Mouse (Mus musculus) ES-E14 (cell line): ENCODE measurements around the gene Plpp3. TPM values are rescaled to one million over a fixed set of nuclear protein-coding genes. Genes with fewer than 3 reads are reported as not detected.

ENCODE experiments used
- DNase-seq: peaks from one replicate; pipeline ENCODE4 v3.0.0-alpha.2; 2013; ENCODE audit warnings: low read depth, low spot score
- H3K27ac ChIP-seq: 2 replicates; pipeline ENCODE4 v1.5.1; 2012; ENCODE audit warnings: low read depth, mild to moderate bottlenecking, low read length, moderate library complexity, mixed read lengths; ENCODE audit not compliant: poor library complexity, insufficient read depth, severe bottlenecking
- H3K36me3 ChIP-seq: 2 replicates; pipeline ENCODE4 v1.6.1; 2012; ENCODE audit warnings: mild to moderate bottlenecking, low read length, moderate library complexity, mixed read lengths; ENCODE audit not compliant: control insufficient read depth, poor library complexity, insufficient read depth, severe bottlenecking
- H3K4me1 ChIP-seq, 2 experiments: fragments of 150-350 bp in 1 of 2; sonication (generic) in 1 of 2; 2 replicates each; pipeline ENCODE4 v1.6.1; 2012; ENCODE audit warnings: low read length in 2 of 2, mild to moderate bottlenecking in 1 of 2, mixed read lengths in 1 of 2; ENCODE audit not compliant: control insufficient read depth in 2 of 2, insufficient read depth in 2 of 2, poor library complexity in 1 of 2
- H3K4me3 ChIP-seq, 2 experiments: fragments of 150-350 bp in 1 of 2; sonication (generic) in 1 of 2; 2 replicates each; pipeline ENCODE4 v1.5.1; 2012; ENCODE audit warnings: low read length in 2 of 2, low read depth in 1 of 2, mild to moderate bottlenecking in 1 of 2, mixed read lengths in 1 of 2; ENCODE audit not compliant: insufficient read depth in 1 of 2, poor library complexity in 1 of 2, severe bottlenecking in 1 of 2
- H3K9ac ChIP-seq: 2 replicates; pipeline ENCODE4 v1.6.1; 2012; ENCODE audit warnings: low read depth, mild to moderate bottlenecking, low read length, mixed read lengths; ENCODE audit not compliant: poor library complexity, insufficient read depth, severe bottlenecking
- H3K9me3 ChIP-seq: fragments of 150-350 bp; sonication (generic); 2 replicates; pipeline ENCODE4 v1.6.1; 2012; ENCODE audit warnings: low read depth, mild to moderate bottlenecking, low read length; ENCODE audit not compliant: control insufficient read depth, insufficient read depth
- CHD2 ChIP-seq: IDR thresholded peaks from 2 replicates; pipeline ENCODE4 v1.6.1; 2014; ENCODE audit warnings: mild to moderate bottlenecking, low read depth, low read length, inconsistent platforms
- HCFC1 ChIP-seq: IDR thresholded peaks from 2 replicates; pipeline ENCODE4 v1.6.1; 2012; ENCODE audit warnings: low read length, inconsistent platforms, borderline replicate concordance; ENCODE audit not compliant: insufficient read depth
- MAFK ChIP-seq: IDR thresholded peaks from 2 replicates; pipeline ENCODE4 v1.6.1; 2014; ENCODE audit warnings: mild to moderate bottlenecking, low read depth, low read length, inconsistent platforms; ENCODE audit not compliant: insufficient read depth
- ZC3H11A ChIP-seq: IDR thresholded peaks from 2 replicates; pipeline ENCODE4 v1.6.1; 2012; ENCODE audit warnings: low read depth, mild to moderate bottlenecking, inconsistent platforms, low read length, borderline replicate concordance
- ZNF384 ChIP-seq: IDR thresholded peaks from 2 replicates; pipeline ENCODE4 v1.6.1; 2012; ENCODE audit warnings: low read depth, low read length, inconsistent platforms
- in situ Hi-C, 2 experiments: fragments of 600-800 bp; cut with MboI; formaldehyde crosslinking; loops; one replicate each; pipeline ENCODE4 v1.15.1; 2025; ENCODE audit warnings: low sequenced_read_pairs in 2 of 2, inconsistent platforms in 1 of 2; ENCODE audit not compliant: unreplicated experiment in 2 of 2
- total RNA-seq: library from RNA; depleted of rRNA; stranded (reverse); fragments of 300-350 nt; gene quantifications from 2 replicates; pipeline ENCODE4 v1.2.3, GENCODE M21; 2012

The Plpp3 gene
- total RNA-seq, 1 experiment = 11.8 TPM

GRCm38 (mm10) chr4:105169093-105169571 lies 12.0 kb downstream of the Plpp3 start:
- Histone ChIP-seq H3K9ac (no peak overlapping the region), H3K4me3 (no peak overlapping the region), H3K4me1 (peaks cover 10 to 20% of the 10 kb centered on the region in 2 experiments; a peak in 3 of 4 replicates), H3K27ac (peak overlapping the region; percentile 27; the same call in 1 of the 2 replicates), H3K9me3 (no peaks in the 10 kb centered on the region), H3K36me3 (no peaks in the 10 kb centered on the region)
- TF ChIP-seq ZC3H11A (no peak), HCFC1 (no peak), CHD2 (no peak), MAFK (no peak), ZNF384 (no peak)
- in situ Hi-C loops = no loop called here
- no peak for DNase-seq

- H3K9ac ChIP-seq = no peak overlapping the region
- no peaks in the 10 kb centered on the region for H3K36me3 ChIP-seq
- no peaks in the 10 kb centered on the region for H3K9me3 ChIP-seq
- H3K27ac ChIP-seq = no peak overlapping the region
- no peak for DNase-seq
- TF ChIP-seq ZNF384 (peak; percentile 88), ZC3H11A (no peak), MAFK (no peak), CHD2 (no peak), HCFC1 (no peak)
- in situ Hi-C loops = no loop called here
- no peak overlapping the region for H3K4me3 ChIP-seq
- H3K4me1 ChIP-seq = peaks cover 7 to 21% of the 10 kb centered on the region in 2 experiments; a peak in 3 of 4 replicates
Observed at GRCm38 (mm10) chr4:105169826-105170810, 13.0 kb downstream of the Plpp3 start.

- no peaks in the 10 kb centered on the region for H3K36me3 ChIP-seq
- H3K27ac ChIP-seq = no peak overlapping the region; the same call in 1 of the 2 replicates
- H3K4me1 ChIP-seq = peaks cover 5 to 22% of the 10 kb centered on the region in 2 experiments; a peak in 3 of 4 replicates
- DNase-seq = no peak
- TF ChIP-seq CHD2 (no peak), MAFK (no peak)
- H3K9me3 ChIP-seq = no peaks in the 10 kb centered on the region
- H3K9ac ChIP-seq = no peak overlapping the region
- H3K4me3 ChIP-seq = peak overlapping the region in 1 of 2 experiments; percentile 20; a peak in 1 of 4 replicates
- in situ Hi-C loops = no loop called here
Observed at GRCm38 (mm10) chr4:105170811-105171401, 13.8 kb downstream of the Plpp3 start.

- peak overlapping the region in 1 of 2 experiments; percentile 20; a peak in 1 of 4 replicates for H3K4me3 ChIP-seq
- H3K9me3 ChIP-seq = no peaks in the 10 kb centered on the region
- TF ChIP-seq MAFK (no peak), ZC3H11A (no peak), HCFC1 (no peak), ZNF384 (no peak), CHD2 (no peak)
- no peak for DNase-seq
- H3K9ac ChIP-seq = no peak overlapping the region
- no peak overlapping the region for H3K27ac ChIP-seq
- in situ Hi-C loops = no loop called here
- no peaks in the 10 kb centered on the region for H3K36me3 ChIP-seq
- peaks cover 6 to 24% of the 10 kb centered on the region in 2 experiments; a peak in 3 of 4 replicates for H3K4me1 ChIP-seq
Observed at GRCm38 (mm10) chr4:105171432-105171831, 14.3 kb downstream of the Plpp3 start.
